Mouse (Mus musculus) stomach, adult 2 months (tissue): ENCODE results near the gene Gbgt1. TPM values are rescaled to one million over a fixed set of nuclear protein-coding genes. Genes with fewer than 3 reads are reported as not detected.

Experiments used
- polyA plus RNA-seq: library from polyadenylated mRNA; depleted of rRNA; stranded (reverse); fragments of >200 nt; gene quantifications from 2 replicates; pipeline ENCODE4 v1.2.3, GENCODE M21; 2012; rRNA removed

Gbgt1 gene
- 1.1 and 1.6 TPM in 2 replicates for polyA plus RNA-seq

GRCm38 (mm10) chr2:28496671-28497070, at the start of gene Gbgt1:
TSS of gene Gbgt1 (plus strand) at chr2:28496891.

DNA sequence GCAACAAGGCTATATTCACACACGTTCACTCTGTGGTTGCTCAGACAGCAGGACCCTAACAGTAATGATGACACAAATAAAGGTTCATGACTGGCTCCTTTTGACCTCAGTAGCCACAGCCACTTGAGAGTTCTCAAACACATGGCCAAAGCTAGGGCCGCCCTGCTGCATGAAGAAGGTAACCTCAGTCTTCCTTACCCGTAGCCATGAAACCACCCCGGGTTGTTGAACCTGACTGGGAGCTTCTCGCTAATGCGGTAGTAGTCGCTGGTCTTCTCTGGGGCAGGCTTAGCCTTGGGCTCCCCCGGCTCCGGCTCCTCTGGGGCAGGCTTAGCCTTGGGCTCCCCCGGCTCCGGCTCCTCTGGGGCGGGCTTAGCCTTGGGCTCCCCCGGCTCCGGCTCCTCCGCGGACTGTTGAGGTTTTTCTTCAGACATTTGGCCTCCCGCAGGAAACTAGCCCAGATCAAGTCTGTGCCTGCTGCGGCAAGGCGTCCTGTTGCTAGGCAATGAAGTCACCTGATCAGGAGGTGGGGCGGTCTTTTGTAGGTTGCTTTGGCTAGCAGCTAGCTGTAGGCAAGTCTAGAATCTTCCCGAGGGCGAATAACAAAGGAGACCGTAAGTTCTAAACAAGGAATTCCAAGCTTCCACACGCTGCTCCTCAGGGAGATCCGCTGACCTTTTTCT, 30.7 kb upstream of the Gbgt1 start, which contains the start of gene 1700007K13Rik:
Gene 1700007K13Rik, minus strand, starts transcription at position 497 of the 683 bp plus-strand sequence.

DNA sequence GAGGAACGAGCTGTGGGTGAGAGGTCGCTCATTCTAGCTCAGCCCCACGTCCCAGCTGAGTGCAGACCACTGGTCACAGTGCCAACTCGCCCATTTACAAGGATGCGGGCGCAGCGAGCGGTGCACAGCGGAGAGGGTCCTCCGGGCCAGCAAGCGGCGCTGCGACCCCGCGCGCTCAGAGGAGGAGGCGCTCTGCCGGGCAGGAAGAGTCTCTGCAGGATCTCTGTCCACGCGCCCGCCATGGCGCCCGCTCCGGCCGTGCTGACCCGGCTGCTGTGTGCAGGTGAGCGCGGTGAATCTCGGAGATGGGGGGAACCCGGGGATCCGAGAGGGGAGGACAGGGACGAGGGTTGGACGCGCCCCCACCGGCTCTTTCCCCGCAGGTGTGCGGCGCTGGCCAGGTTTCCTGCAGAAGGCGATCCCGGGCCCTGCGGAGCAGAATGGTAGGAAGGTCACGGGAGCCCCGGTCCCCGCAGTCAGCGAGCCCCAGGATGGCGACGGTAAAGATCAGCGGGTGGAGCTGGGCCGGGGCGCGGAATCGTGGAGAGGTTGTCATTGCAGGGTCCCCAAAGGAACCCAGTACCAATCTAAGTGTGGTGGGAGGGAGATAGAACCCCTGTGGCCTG, 28.7 kb upstream of the Gbgt1 start, which contains the start of gene Mrps2:
Gene Mrps2, plus strand, starts transcription at position 207 of the 626 bp plus-strand sequence.

GRCm38 (mm10) chr2:28505795-28506194, 9.1 kb downstream of the Gbgt1 start, which contains the start of gene Gm10134:
TSS of gene Gm10134 (plus strand) at chr2:28506095.

GRCm38 (mm10) chr2:28512798-28513401, 16.2 kb downstream of the Gbgt1 start, which contains the start of gene Ralgds:
TSS of gene Ralgds (plus strand) at chr2:28513125.

Other genes starting within 250 kb of the Gbgt1 start
- gene Ppp1r26, start 50.1 kb upstream of the Gbgt1 start, polyA plus RNA-seq = 0.49 and 1.4 TPM in 2 replicates
- gene 1700007K13Rik, start 30.6 kb upstream of the Gbgt1 start, polyA plus RNA-seq = 0.22 and 0.25 TPM in 2 replicates
- gene Mrps2, start 28.8 kb upstream of the Gbgt1 start, polyA plus RNA-seq = 17.2 and 17.7 TPM in 2 replicates
- gene Gm10134, start 9.2 kb downstream of the Gbgt1 start, polyA plus RNA-seq = not detected in 2 replicates
- gene Ralgds, start 16.2 kb downstream of the Gbgt1 start, polyA plus RNA-seq = 48.5 and 55.5 TPM in 2 replicates
- gene Cel, start 66.5 kb downstream of the Gbgt1 start, polyA plus RNA-seq = 6.1 and 8.1 TPM in 2 replicates
- gene Gtf3c5, start 86.9 kb downstream of the Gbgt1 start, polyA plus RNA-seq = 7.6 and 8.2 TPM in 2 replicates
- 0.58 and 0.78 TPM in 2 replicates for gene Gfi1b, start 125.1 kb downstream of the Gbgt1 start, polyA plus RNA-seq
- 2.8 and 4.8 TPM in 2 replicates for gene Tsc1, start 144.3 kb downstream of the Gbgt1 start, polyA plus RNA-seq
- gene Spaca9, start 202.8 kb downstream of the Gbgt1 start, polyA plus RNA-seq = 0.35 and 0.47 TPM in 2 replicates
- gene Ak8, start 203.3 kb downstream of the Gbgt1 start, polyA plus RNA-seq = 0.08 and 0.12 TPM in 2 replicates